Mouse (Mus musculus): ENCODE data around the gene Emilin3.

- TF ChIP-seq POLR2A (IDR thresholded peaks at IDR 0.05; ENCODE audit: borderline replicate concordance, insufficient read depth, low read length) = no peak
- TF ChIP-seq CTCF (IDR thresholded peaks at IDR 0.05; ENCODE audit: borderline replicate concordance, insufficient read depth, low read depth, low read length) = no peak
Measured at GRCm38 (mm10) chr2:160934451-160934850, 22.3 kb upstream of the Emilin3 start.

Data from cerebellum, adult 2 months (tissue).